Mouse (Mus musculus) naive thymus-derived CD4-positive, alpha-beta T cell, adult 5 months (primary cell): ENCODE data around the gene Slc25a28. TPM values are rescaled to one million over a fixed set of nuclear protein-coding genes. Genes with fewer than 3 reads are reported as not detected.

Experiments
- polyA plus RNA-seq: library from polyadenylated mRNA; unstranded; fragments of 100-300 nt; shearing (Covaris generic); gene quantifications from one replicate; pipeline ENCODE4 v1.2.1, GENCODE M21; 2017

Slc25a28 gene
- polyA plus RNA-seq: 49.4 TPM

GRCm38 (mm10) chr19:43674730-43675524, at the start of gene Slc25a28:
Gene Slc25a28, minus strand, starts transcription at chr19:43674881.

DNA sequence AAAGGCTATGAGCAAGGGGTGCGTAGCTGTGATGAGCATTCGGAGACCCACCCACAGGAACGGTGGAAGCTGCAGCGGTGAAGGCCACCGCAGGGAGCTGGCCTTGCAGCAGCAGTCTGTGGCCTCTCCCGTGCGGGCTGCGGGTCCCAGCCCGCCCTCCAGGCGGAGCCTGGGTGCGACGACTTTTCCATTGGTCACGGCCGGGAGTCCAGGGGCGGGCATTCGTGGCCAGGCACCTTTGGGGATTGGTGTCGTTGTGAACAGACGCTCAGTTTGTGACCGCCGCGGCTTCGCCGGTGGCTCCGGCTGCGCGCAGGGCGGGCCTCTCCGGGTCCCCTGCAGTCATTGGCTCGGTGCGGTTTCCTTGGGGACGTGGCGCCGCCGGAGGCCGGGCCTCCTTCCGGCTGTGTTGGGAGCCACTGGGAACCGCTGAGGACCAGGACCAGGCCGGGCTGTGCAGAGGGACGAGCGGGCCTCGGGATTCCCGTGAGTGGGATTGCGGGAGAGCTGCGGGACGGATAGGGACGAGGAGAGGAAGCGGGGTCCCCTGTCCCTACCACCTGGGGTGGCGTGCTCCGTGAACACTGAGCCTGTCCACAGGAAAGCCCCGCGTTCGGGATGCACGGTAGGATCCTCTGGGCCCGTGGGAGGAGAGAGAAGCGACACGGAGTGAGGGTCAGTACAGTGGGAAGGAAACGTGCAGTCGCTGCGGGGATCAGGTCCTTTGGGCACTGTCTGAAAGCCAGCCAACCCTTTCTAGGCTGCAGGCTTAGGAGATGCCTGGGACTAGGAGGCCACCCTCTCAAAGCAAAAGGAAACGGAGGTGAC, 15.0 kb upstream of the Slc25a28 start, which contains the start of gene Entpd7:
TSS of gene Entpd7 (plus strand) at position 254 of the 828 bp plus-strand sequence.

Other genes with a start within 250 kb of the Slc25a28 start
- gene Cnnm1, start 234.4 kb downstream of the Slc25a28 start, polyA plus RNA-seq: not detected
- gene Got1, start 150.3 kb downstream of the Slc25a28 start, polyA plus RNA-seq: 204 TPM
- not detected for gene Nkx2-3, start 62.6 kb downstream of the Slc25a28 start, polyA plus RNA-seq
- gene Entpd7, start 14.8 kb upstream of the Slc25a28 start, polyA plus RNA-seq: 2.0 TPM
- 10.3 TPM for gene Cutc, start 78.1 kb upstream of the Slc25a28 start, polyA plus RNA-seq
- gene Cox15, start 78.1 kb upstream of the Slc25a28 start, polyA plus RNA-seq: 14.5 TPM
- not detected for gene Abcc2, start 107.3 kb upstream of the Slc25a28 start, polyA plus RNA-seq